In the genomic region with DNA sequence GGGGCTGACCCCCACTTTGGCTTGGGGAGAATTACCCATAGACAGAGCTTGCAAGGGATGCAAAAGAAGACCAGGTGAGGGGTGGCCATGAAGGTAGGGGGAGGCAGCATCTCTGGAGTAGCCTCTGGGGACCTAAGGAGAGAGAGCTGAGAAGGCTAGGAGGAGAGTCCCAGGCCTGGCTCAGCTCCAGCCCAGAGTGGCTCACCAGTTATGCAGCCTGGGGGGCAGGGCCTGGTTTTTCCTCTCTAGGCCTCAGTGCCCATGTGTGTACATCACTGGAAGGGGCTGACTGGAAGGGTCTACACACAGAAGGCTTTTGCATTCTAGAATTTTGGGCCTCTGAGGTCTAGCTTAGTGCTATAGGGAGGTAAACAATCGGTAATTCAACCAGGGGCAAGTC, we compare ENCODE assay signal across 20 mouse cellular contexts. TPM values are rescaled to one million over a fixed set of nuclear protein-coding genes. Genes with fewer than 3 reads are reported as not detected.
DNase-seq lines count a peak whose midpoint lies in the region; ATAC-seq and TF ChIP-seq lines count a peak whose summit lies in the region.
"Had no signal": no experiment of that assay in that cellular context is flagged by ENCODE, and none has a peak within 500 bp of the region (broad histone marks: within the 10 kb centered on the region; RNA-seq: fewer than 3 reads in every experiment).

No protein-coding gene starts in this region.

- WGBS in heart, embryonic 13.5 days: 74% methylated on average over 1 of the region's 1 CpGs
- WGBS in heart, embryonic 11.5 days (ENCODE audit: insufficient replicate concordance): 81% methylated on average over 1 of the region's 1 CpGs
- 90% methylated on average over 1 of the region's 1 CpGs for WGBS in lung, embryonic 14.5 days
- 89% methylated on average over 1 of the region's 1 CpGs for WGBS in limb, embryonic 14.5 days
- WGBS in kidney, embryonic 14.5 days: 100% methylated on average over 1 of the region's 1 CpGs

- TF ChIP-seq POLR2A in limb, embryonic 14.5 days (IDR thresholded peaks at IDR 0.05; ENCODE audit: borderline replicate concordance, extremely low read depth, insufficient read depth, insufficient read length): no peak

- no peak for ATAC-seq in heart, embryonic 13.5 days (ENCODE audit: extremely low read depth, insufficient number of reproducible peaks, low FRiP score, low TSS enrichment)
- ATAC-seq in heart, embryonic 11.5 days (replicated peaks; ENCODE audit: insufficient number of reproducible peaks, low FRiP score, low TSS enrichment): no peak
- ATAC-seq in lung, embryonic 14.5 days (ENCODE audit: insufficient read depth): no peak
- ATAC-seq in limb, embryonic 14.5 days (ENCODE audit: low FRiP score, low read depth): no peak
- ATAC-seq in kidney, embryonic 14.5 days (ENCODE audit: low FRiP score, low TSS enrichment): no peak
- ATAC-seq: CD4-positive, CD25-positive, alpha-beta regulatory T cell, adult 4 months; forebrain, embryonic 13.5 days; forebrain, embryonic 16.5 days; hindbrain, postnatal 0 days; intestine, postnatal 0 days had no signal

- H3K9me3 ChIP-seq in heart, embryonic 13.5 days: no peaks in the 10 kb centered on the region
- H3K9me3 ChIP-seq in heart, embryonic 11.5 days (replicated peaks; ENCODE audit: control insufficient read depth, low read length): no peaks in the 10 kb centered on the region
- H3K9me3 ChIP-seq in lung, embryonic 14.5 days (ENCODE audit: low read depth, low read length): no peaks in the 10 kb centered on the region
- H3K9me3 ChIP-seq in limb, embryonic 14.5 days (ENCODE audit: control insufficient read depth, low read length): no peaks in the 10 kb centered on the region
- H3K9me3 ChIP-seq in kidney, embryonic 14.5 days (ENCODE audit: control insufficient read depth, low read length): no peaks in the 10 kb centered on the region
- H3K9me3 ChIP-seq: forebrain, embryonic 10.5 days; forebrain, embryonic 13.5 days had no signal

- H3K27ac ChIP-seq in heart, embryonic 13.5 days (replicated peaks): no peak overlapping the region
- H3K27ac ChIP-seq in heart, embryonic 11.5 days (ENCODE audit: low read depth, low read length): no peak overlapping the region
- H3K27ac ChIP-seq in lung, embryonic 14.5 days (ENCODE audit: low read depth): no peak overlapping the region
- H3K27ac ChIP-seq in limb, embryonic 14.5 days (replicated peaks; ENCODE audit: low read depth, low read length): no peak overlapping the region
- no peak overlapping the region for H3K27ac ChIP-seq in kidney, embryonic 14.5 days (ENCODE audit: low read depth, low read length)
- H3K27ac ChIP-seq: forebrain, embryonic 10.5 days; forebrain, embryonic 13.5 days; hindbrain, embryonic 14.5 days; hindbrain, postnatal 0 days had no signal

- no peaks in the 10 kb centered on the region for H3K36me3 ChIP-seq in heart, embryonic 13.5 days
- no peaks in the 10 kb centered on the region for H3K36me3 ChIP-seq in heart, embryonic 11.5 days (ENCODE audit: control insufficient read depth, insufficient read depth, low read length)
- H3K36me3 ChIP-seq in lung, embryonic 14.5 days (ENCODE audit: insufficient read depth): no peaks in the 10 kb centered on the region
- no peaks in the 10 kb centered on the region for H3K36me3 ChIP-seq in limb, embryonic 14.5 days (ENCODE audit: control insufficient read depth, insufficient read depth, low read length)
- H3K36me3 ChIP-seq in kidney, embryonic 14.5 days (ENCODE audit: control insufficient read depth, insufficient read depth, low read length): no peaks in the 10 kb centered on the region
- H3K36me3 ChIP-seq: forebrain, embryonic 10.5 days had no signal

- H3K9ac ChIP-seq in heart, embryonic 13.5 days: 0 out of 2 replicates have a peak overlapping the region, but pooled peaks have one; percentile 6
- H3K9ac ChIP-seq in heart, embryonic 11.5 days (ENCODE audit: low read depth, low read length): no peak overlapping the region
- H3K9ac ChIP-seq in lung, embryonic 14.5 days: no peak overlapping the region
- no peak overlapping the region for H3K9ac ChIP-seq in limb, embryonic 14.5 days (ENCODE audit: low read depth, low read length, severe bottlenecking)
- no peak overlapping the region for H3K9ac ChIP-seq in kidney, embryonic 14.5 days (ENCODE audit: low read depth, low read length)
- H3K9ac ChIP-seq: forebrain, embryonic 13.5 days; hindbrain, embryonic 14.5 days had no signal

- no peak for TF ChIP-seq CTCF in lung, embryonic 14.5 days (IDR thresholded peaks at IDR 0.05; ENCODE audit: low read depth)

- 0 out of 2 replicates have a peak, but pooled peaks cover 13% of the 10 kb centered on the region for H3K27me3 ChIP-seq in heart, embryonic 13.5 days (replicated peaks)
- H3K27me3 ChIP-seq in heart, embryonic 11.5 days (ENCODE audit: control insufficient read depth, insufficient read depth, low read length): 0 out of 2 replicates have a peak, but pooled peaks cover 2% of the 10 kb centered on the region
- H3K27me3 ChIP-seq in lung, embryonic 14.5 days (ENCODE audit: insufficient read depth, low read length): no peaks in the 10 kb centered on the region
- no peaks in the 10 kb centered on the region for H3K27me3 ChIP-seq in limb, embryonic 14.5 days (ENCODE audit: control insufficient read depth, insufficient read depth, low read length)
- H3K27me3 ChIP-seq in kidney, embryonic 14.5 days (ENCODE audit: control insufficient read depth, insufficient read depth, low read length): no peaks in the 10 kb centered on the region; the same call in 1 of the 2 replicates

- no peak overlapping the region for H3K4me3 ChIP-seq in heart, embryonic 13.5 days
- no peak overlapping the region for H3K4me3 ChIP-seq in heart, embryonic 11.5 days (ENCODE audit: low read depth, low read length)
- no peak overlapping the region for H3K4me3 ChIP-seq in lung, embryonic 14.5 days (ENCODE audit: low read depth, low read length)
- H3K4me3 ChIP-seq in limb, embryonic 14.5 days (replicated peaks; ENCODE audit: low read length): no peak overlapping the region
- no peak overlapping the region for H3K4me3 ChIP-seq in kidney, embryonic 14.5 days (ENCODE audit: low read length)
- H3K4me3 ChIP-seq: forebrain, embryonic 10.5 days; forebrain, embryonic 13.5 days had no signal

- peak; percentile 62 for DNase-seq in lung, embryonic 14.5 days
- DNase-seq in lung, postnatal 36 days: no peak
- no peak for DNase-seq in limb, embryonic 14.5 days (ENCODE audit: low spot score)
- DNase-seq: adrenal gland, postnatal 10 days; adrenal gland, postnatal 36 days; cerebellum, adult 18-20 months; cerebellum, adult 9-10 months; cerebellum, postnatal 14 days; gastrocnemius, postnatal 10 days; gastrocnemius, postnatal 36 days had no signal

- H3K4me1 ChIP-seq in heart, embryonic 13.5 days: peaks cover 58% of the 10 kb centered on the region
- peaks cover 38% of the 10 kb centered on the region for H3K4me1 ChIP-seq in heart, embryonic 11.5 days (ENCODE audit: control insufficient read depth, insufficient read depth, low read length)
- H3K4me1 ChIP-seq in lung, embryonic 14.5 days (ENCODE audit: insufficient read depth): peaks cover 33% of the 10 kb centered on the region
- H3K4me1 ChIP-seq in limb, embryonic 14.5 days (ENCODE audit: control insufficient read depth, insufficient read depth, low read length): peaks cover 19% of the 10 kb centered on the region
- H3K4me1 ChIP-seq in kidney, embryonic 14.5 days (ENCODE audit: control insufficient read depth, insufficient read depth, low read length): peaks cover 22% of the 10 kb centered on the region

- no peak overlapping the region for H3K4me2 ChIP-seq in heart, embryonic 13.5 days
- no peak overlapping the region for H3K4me2 ChIP-seq in heart, embryonic 11.5 days
- no peak overlapping the region for H3K4me2 ChIP-seq in lung, embryonic 14.5 days
- H3K4me2 ChIP-seq in limb, embryonic 14.5 days (replicated peaks; ENCODE audit: low read depth, low read length, severe bottlenecking): 0 out of 2 replicates have a peak overlapping the region, but pooled peaks have one; percentile 10
- no peak overlapping the region for H3K4me2 ChIP-seq in kidney, embryonic 14.5 days (replicated peaks; ENCODE audit: low read depth, low read length)
- H3K4me2 ChIP-seq: forebrain, embryonic 13.5 days; hindbrain, embryonic 14.5 days had no signal

RNA-seq across cellular contexts. Expression of gene Wnt11, which starts 14.4 kb away (rescaled TPM):
- polyA plus RNA-seq in heart, embryonic 13.5 days (2015; fragmentation: Nextera tagmentation; extraction: Ambion mirVana): 15.8 and 17.4 TPM in 2 replicates
- 24.5 and 24.7 TPM in 2 replicates for polyA plus RNA-seq in heart, embryonic 11.5 days (2014; fragmentation: Nextera tagmentation; extraction: Ambion mirVana)
- 21.4 and 21.5 TPM in 2 replicates for polyA plus RNA-seq in lung, embryonic 14.5 days (2014; fragmentation: Nextera tagmentation; extraction: Ambion mirVana)
- polyA plus RNA-seq in limb, embryonic 14.5 days (2012; rRNA removed): 115 and 178 TPM in 2 replicates
- polyA plus RNA-seq in limb, embryonic 14.5 days (2014; fragmentation: Nextera tagmentation; extraction: Ambion mirVana): 39.1 and 40.1 TPM in 2 replicates
- polyA plus RNA-seq in kidney, embryonic 14.5 days (2014; fragmentation: Nextera tagmentation; extraction: Ambion mirVana): 41.6 and 45.3 TPM in 2 replicates
- polyA plus RNA-seq: CD4-positive, CD25-positive, alpha-beta regulatory T cell, adult 4 months had no signal
